8 mouse cellular contexts compared by ENCODE assay signal in the genomic region with DNA sequence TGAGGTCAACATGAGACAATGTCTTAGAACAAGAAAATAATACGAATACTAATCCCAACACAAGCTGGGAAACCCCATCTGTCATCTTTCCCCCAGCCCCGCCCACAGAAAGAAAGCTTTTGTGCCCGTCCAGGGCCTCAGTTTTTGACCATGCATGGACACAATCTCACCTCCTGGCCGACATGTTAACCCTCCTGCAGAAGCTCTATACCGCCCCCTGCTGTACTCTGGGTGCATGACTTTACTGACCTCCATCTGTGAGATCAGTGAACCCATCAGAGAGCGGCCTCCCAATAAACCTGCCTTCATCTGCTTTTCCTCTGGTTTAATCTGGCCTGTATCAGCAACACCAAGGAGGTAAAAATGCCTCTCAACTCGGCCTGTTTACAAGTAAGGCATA.
A peak's percentile ranks its signal among the peaks of the same experiment; 100 is the strongest.
DNase-seq lines count a peak whose midpoint lies in the region; ATAC-seq lines count a peak whose summit lies in the region.

No protein-coding gene starts in this region.

- H3K27ac ChIP-seq in forebrain, embryonic 11.5 days (ENCODE audit: low read depth, low read length): no peak overlapping the region
- H3K27ac ChIP-seq in forebrain, embryonic 15.5 days (replicated peaks): no peak overlapping the region

- WGBS in forebrain, embryonic 11.5 days: 74% methylated on average over 7 of the region's 7 CpGs
- WGBS in forebrain, embryonic 15.5 days: 77% methylated on average over 7 of the region's 7 CpGs

- no peak overlapping the region for H3K4me3 ChIP-seq in forebrain, embryonic 11.5 days (ENCODE audit: low read depth, low read length)
- H3K4me3 ChIP-seq in forebrain, embryonic 15.5 days: no peak overlapping the region

- ATAC-seq in forebrain, embryonic 11.5 days (replicated peaks; ENCODE audit: low FRiP score): no peak
- no peak for ATAC-seq in forebrain, embryonic 15.5 days (replicated peaks)
- peak; percentile 94 for ATAC-seq in neutrophil, adult 5-6 weeks (ENCODE audit: extremely low read depth, insufficient number of reproducible peaks, low FRiP score, poor library complexity, severe bottlenecking)

- H3K4me1 ChIP-seq in forebrain, embryonic 11.5 days (replicated peaks; ENCODE audit: control insufficient read depth, insufficient read depth, low read length): no peaks in the 10 kb centered on the region
- no peaks in the 10 kb centered on the region for H3K4me1 ChIP-seq in forebrain, embryonic 15.5 days

- DNase-seq in forebrain, embryonic 11.5 days (ENCODE audit: low spot score): peak; percentile 52
- peak; percentile 66 for DNase-seq in A20 (ENCODE audit: low read depth, low spot score)
- peak; percentile 8 for DNase-seq in c-Kit-negative CD71-positive TER-119-positive erythroid progenitor cells, embryonic 14.5 days (ENCODE audit: low read depth, low spot score)
- DNase-seq in gastrocnemius, postnatal 10 days: peak; percentile 56
- peak; percentile 13 for DNase-seq in layer of hippocampus, adult 9-11 months
- peak; percentile 11 for DNase-seq in urinary bladder, postnatal 10 days (ENCODE audit: low spot score)

- no peaks in the 10 kb centered on the region for H3K9me3 ChIP-seq in forebrain, embryonic 11.5 days (ENCODE audit: control insufficient read depth, low read length)
- H3K9me3 ChIP-seq in forebrain, embryonic 15.5 days: no peaks in the 10 kb centered on the region

- no peak overlapping the region for H3K4me2 ChIP-seq in forebrain, embryonic 11.5 days (ENCODE audit: low read depth, low read length, severe bottlenecking)
- no peak overlapping the region for H3K4me2 ChIP-seq in forebrain, embryonic 15.5 days (replicated peaks)

- no peaks in the 10 kb centered on the region for H3K36me3 ChIP-seq in forebrain, embryonic 11.5 days (ENCODE audit: control insufficient read depth, insufficient read depth, low read length)
- no peaks in the 10 kb centered on the region for H3K36me3 ChIP-seq in forebrain, embryonic 15.5 days

- no peak overlapping the region for H3K9ac ChIP-seq in forebrain, embryonic 11.5 days (ENCODE audit: low read length)
- H3K9ac ChIP-seq in forebrain, embryonic 15.5 days (replicated peaks): no peak overlapping the region

- no peaks in the 10 kb centered on the region for H3K27me3 ChIP-seq in forebrain, embryonic 11.5 days (ENCODE audit: control insufficient read depth, insufficient read depth, low read length)
- no peaks in the 10 kb centered on the region for H3K27me3 ChIP-seq in forebrain, embryonic 15.5 days

Comparison
In these comparisons a context has a peak if more than half of its experiments do, and no peak if none do; other contexts are left out.
1. DNase-seq: peak in every context shown above with its lines; median percentile 66 in A20; 56 in gastrocnemius, postnatal 10 days; 52 in forebrain, embryonic 11.5 days; 13 in layer of hippocampus, adult 9-11 months; 11 in urinary bladder, postnatal 10 days; 8 in c-Kit-negative CD71-positive TER-119-positive erythroid progenitor cells, embryonic 14.5 days.